Mouse (Mus musculus): ENCODE measurements around the gene Trex1. TPM values are rescaled to one million over a fixed set of nuclear protein-coding genes. Genes with fewer than 3 reads are reported as not detected.

Trex1 gene
- polyA plus RNA-seq (2015; fragmentation: Nextera tagmentation; extraction: Ambion mirVana) = 14.9 and 15.0 TPM in 2 replicates

GRCm38 (mm10) chr9:109059136-109059903 lies at the start of gene Trex1:
Trex1 (minus strand) TSS chr9:109059734.

GRCm38 (mm10) chr9:109095137-109095982 lies 35.8 kb upstream of the Trex1 start, which contains the start of gene Plxnb1:
Plxnb1 (plus strand) TSS chr9:109095389.

GRCm38 (mm10) chr9:109082124-109082800 lies 22.7 kb upstream of the Trex1 start, which contains the start of the genes Ccdc51 and Tma7:
Ccdc51 (plus strand) TSS chr9:109082493.
Tma7 (minus strand) TSS chr9:109082587.

GRCm38 (mm10) chr9:109073661-109074573 lies 14.4 kb upstream of the Trex1 start, which contains the start of gene Atrip:
Atrip (minus strand) TSS chr9:109074124.

GRCm38 (mm10) chr9:109038086-109038895 lies 21.2 kb downstream of the Trex1 start, which contains the start of gene Shisa5:
Shisa5 (plus strand) TSS chr9:109038565.

Other genes with a start within 250 kb of the Trex1 start
- gene Celsr3, start 233.4 kb downstream of the Trex1 start, polyA plus RNA-seq (2015; fragmentation: Nextera tagmentation; extraction: Ambion mirVana) = 0.06 TPM in 2 replicates
- gene Slc26a6, start 206.5 kb downstream of the Trex1 start, polyA plus RNA-seq (2015; fragmentation: Nextera tagmentation; extraction: Ambion mirVana) = 5.1 and 5.2 TPM in 2 replicates
- not detected in 2 replicates for gene Tmem89, start 145.1 kb downstream of the Trex1 start, polyA plus RNA-seq (2015; fragmentation: Nextera tagmentation; extraction: Ambion mirVana)
- gene Uqcrc1, start 123.1 kb downstream of the Trex1 start, polyA plus RNA-seq (2015; fragmentation: Nextera tagmentation; extraction: Ambion mirVana) = 871 and 963 TPM in 2 replicates
- gene Col7a1, start 106.1 kb downstream of the Trex1 start, polyA plus RNA-seq (2015; fragmentation: Nextera tagmentation; extraction: Ambion mirVana) = 3.6 and 4.5 TPM in 2 replicates
- gene Ucn2, start 73.7 kb downstream of the Trex1 start, polyA plus RNA-seq (2015; fragmentation: Nextera tagmentation; extraction: Ambion mirVana) = 0.13 TPM in 1 of 2 replicates, not detected in the other
- gene Pfkfb4, start 68.0 kb downstream of the Trex1 start, polyA plus RNA-seq (2015; fragmentation: Nextera tagmentation; extraction: Ambion mirVana) = 7.3 and 8.6 TPM in 2 replicates
- gene Shisa5, start 21.2 kb downstream of the Trex1 start, polyA plus RNA-seq (2015; fragmentation: Nextera tagmentation; extraction: Ambion mirVana) = 47.1 and 63.1 TPM in 2 replicates
- gene Atrip, start 14.4 kb upstream of the Trex1 start, polyA plus RNA-seq (2015; fragmentation: Nextera tagmentation; extraction: Ambion mirVana) = 11.8 and 12.3 TPM in 2 replicates
- gene Ccdc51, start 22.8 kb upstream of the Trex1 start, polyA plus RNA-seq (2015; fragmentation: Nextera tagmentation; extraction: Ambion mirVana) = 11.0 and 11.6 TPM in 2 replicates
- gene Tma7, start 22.9 kb upstream of the Trex1 start, polyA plus RNA-seq (2015; fragmentation: Nextera tagmentation; extraction: Ambion mirVana) = 322 and 363 TPM in 2 replicates
- gene Plxnb1, start 35.7 kb upstream of the Trex1 start, polyA plus RNA-seq (2015; fragmentation: Nextera tagmentation; extraction: Ambion mirVana) = 0.74 and 0.87 TPM in 2 replicates
- not detected in 2 replicates for gene Fbxw21, start 102.3 kb upstream of the Trex1 start, polyA plus RNA-seq (2015; fragmentation: Nextera tagmentation; extraction: Ambion mirVana)
- gene Fbxw13, start 136.2 kb upstream of the Trex1 start, polyA plus RNA-seq (2015; fragmentation: Nextera tagmentation; extraction: Ambion mirVana) = not detected in 2 replicates
- not detected in 2 replicates for gene Fbxw20, start 175.0 kb upstream of the Trex1 start, polyA plus RNA-seq (2015; fragmentation: Nextera tagmentation; extraction: Ambion mirVana)
- gene Fbxw14, start 227.9 kb upstream of the Trex1 start, polyA plus RNA-seq (2015; fragmentation: Nextera tagmentation; extraction: Ambion mirVana) = not detected in 2 replicates

Data from skeletal muscle tissue, postnatal 0 days (tissue).